Mouse (Mus musculus): ENCODE measurements around the gene Ptms.

The Ptms gene

DNA sequence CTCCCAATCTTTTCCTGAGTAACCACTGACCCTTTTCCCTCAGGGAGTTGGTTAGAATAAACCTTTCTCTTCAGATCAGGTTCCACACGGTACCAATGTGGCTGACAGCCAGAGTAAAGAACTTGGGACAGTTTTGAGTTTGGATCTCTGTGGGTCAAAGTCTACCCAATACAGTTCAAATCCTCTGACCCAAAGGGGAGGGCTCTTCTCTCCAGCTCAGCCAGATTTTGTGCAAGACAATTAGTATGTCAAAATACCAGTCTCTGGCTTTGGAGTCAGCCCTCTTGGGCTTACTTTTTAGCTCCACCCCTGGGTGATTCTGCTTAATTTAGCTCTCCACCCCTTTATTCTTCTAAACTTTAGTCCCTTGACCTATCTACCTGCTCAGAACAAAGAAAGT is 10.3 kb upstream of the Ptms start:
- DNase-seq (ENCODE audit: low spot score) = no peak

DNA sequence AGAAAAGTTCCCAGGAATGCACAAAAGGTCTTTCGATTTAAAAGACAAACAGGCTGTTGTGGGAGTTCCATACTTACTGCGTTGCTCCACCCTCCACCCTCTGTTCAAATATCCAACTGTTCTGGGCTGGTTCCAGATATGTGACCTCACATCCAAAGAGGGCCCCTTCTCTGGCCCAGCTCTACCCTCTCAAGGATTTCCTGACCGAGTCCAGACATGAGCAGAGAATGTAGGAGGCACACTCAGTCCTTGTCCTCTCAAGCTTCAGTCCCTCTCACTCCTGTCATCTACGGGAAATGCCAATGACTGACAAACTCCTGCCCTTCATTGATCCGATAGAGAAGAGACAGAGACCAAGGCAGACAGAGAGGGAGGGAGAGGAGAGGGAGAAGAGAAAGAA is 6.0 kb upstream of the Ptms start:
- no peak for DNase-seq (ENCODE audit: low spot score)

DNA sequence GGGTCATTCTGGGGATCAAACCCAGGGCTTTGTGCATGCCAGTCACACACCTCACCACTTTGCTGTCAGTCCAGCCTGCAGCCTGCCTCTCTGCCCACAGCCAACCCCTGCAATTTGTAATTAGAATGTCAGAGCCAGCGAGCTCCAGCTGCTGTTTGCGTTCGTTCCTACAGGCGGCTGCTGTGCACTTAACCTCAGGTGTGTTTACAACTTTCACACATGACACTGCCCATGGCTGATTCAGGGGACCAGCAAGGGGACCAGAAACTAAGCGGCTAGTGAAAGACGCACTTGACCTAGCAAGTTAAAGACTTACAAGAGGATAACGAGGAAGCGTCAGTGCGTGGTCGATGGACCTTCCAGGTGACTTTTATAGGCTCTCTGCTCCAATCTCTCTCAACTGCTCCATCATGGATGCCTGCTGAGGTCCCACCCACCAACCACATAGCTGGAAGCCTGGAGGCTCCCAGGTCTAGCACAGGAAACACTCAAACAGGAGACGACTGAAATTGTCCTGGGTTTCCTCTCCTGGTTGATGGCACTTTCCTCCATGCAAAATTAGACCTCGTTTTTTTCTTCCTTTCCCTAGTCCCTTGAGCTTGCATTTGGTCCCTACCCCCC is 5.4 kb upstream of the Ptms start:
- DNase-seq (ENCODE audit: low spot score) = no peak

DNA sequence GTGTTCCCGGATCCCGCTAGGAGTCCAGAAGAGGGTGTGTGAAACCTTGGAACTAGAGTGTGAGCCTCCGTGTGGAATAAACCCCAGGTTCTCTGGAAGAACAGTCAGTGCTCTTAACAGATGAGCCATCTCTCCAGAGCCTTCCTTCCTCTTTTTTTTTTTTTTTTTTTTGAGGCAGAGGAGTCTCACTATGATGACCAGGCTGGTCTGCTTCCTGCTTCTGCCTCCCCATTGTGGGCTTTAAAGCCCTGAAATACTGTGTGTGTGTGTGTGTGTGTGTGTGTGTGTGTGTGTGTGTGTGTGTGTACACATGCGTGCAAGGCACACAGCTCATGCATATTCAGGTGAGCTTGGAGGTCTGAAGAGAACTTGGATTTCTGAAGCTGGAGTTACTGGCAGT is 1.6 kb upstream of the Ptms start:
- no peak for DNase-seq (ENCODE audit: low spot score)

DNA sequence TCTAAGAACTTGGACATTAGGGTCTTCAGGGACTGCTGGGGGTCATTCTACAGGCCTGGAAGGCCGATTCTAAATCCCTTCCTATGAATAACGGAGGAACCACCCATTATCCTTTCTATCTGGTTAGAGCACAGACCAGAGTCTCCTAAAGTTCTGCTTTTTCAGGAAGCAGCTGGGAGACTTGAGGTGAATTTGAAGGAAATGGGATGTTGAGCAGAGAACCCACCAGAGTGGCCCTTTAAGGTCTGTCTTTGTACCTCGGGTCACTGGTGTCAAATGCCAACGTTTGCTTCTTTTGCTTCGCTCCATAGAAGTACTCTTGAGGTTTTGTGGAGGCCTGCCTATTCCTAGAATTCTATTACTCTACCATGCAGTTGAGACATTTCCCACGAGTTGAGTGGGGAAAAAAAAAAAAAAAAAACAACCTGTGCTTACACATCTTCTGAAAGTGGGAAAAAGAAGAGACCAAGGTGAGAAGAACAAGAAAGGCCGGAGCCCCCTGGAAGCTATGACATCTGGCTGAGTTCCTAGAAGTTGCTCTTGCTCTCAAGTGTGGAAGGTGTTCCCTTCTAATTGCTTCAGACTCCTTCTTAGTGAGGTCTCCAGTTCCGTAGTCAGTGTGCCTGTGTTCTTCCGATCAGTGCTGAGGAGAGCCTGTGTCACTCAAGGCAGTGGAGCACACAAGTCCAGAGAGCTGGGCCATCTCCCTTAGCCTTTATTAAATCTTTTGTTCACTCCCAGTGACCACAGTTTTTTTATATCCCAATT is 599 bp upstream of the Ptms start:
- DNase-seq (ENCODE audit: low spot score) = no peak

DNA sequence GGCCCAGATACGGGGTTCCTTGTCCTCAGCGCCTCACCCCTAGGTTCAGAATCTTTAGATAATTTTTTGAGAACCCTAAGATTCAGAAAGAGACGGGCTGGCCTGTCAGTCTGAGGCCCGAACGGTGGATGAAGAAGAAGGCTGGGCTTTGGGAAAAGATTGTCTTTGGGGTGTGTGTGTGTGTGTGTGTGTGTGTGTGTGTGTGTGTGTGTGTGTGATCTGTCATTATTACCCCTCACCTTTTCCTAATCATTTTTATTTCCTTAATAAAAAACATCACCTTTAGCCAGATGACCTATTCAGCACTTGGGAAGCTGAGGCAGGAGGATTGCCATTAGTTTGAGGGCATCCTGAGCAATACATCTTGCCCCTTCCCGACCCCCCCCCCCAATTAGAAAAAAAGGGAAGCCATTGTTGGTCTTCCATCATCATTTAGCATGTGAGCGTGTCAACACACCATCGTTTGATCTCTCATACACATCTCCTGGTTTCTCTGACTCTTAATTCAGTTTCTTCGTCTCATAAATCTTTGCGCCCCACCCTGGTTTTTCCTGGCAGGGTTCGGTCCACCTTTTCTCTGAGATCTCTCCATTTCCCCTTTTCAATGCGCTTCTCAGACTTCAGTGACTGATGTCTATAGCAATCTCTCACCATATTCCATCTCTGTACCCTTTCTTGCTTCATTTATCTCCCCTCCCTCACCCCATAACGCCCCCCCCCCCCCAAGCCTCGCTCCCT is 844 bp downstream of the Ptms start:
- no peak for DNase-seq (ENCODE audit: low spot score)

DNA sequence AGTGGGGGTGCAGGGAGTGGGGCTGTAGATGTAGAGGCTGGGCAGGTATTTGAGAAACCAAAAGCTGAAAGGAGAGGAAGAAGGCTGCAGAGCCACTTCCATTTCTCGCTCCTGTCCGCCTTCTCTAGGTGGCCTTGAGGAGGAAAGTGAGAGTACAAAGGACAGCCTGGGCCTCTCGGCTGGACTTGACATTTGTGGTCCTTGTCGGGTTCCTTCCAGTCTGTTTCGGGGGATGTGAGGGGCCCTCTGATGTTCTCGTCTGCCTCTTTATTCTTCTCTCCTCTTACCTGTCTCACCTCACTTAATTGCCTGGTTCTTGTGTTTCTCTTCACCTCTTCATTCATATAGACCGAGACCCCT is 1.6 kb downstream of the Ptms start:
- no peak for DNase-seq (ENCODE audit: low spot score)

DNA sequence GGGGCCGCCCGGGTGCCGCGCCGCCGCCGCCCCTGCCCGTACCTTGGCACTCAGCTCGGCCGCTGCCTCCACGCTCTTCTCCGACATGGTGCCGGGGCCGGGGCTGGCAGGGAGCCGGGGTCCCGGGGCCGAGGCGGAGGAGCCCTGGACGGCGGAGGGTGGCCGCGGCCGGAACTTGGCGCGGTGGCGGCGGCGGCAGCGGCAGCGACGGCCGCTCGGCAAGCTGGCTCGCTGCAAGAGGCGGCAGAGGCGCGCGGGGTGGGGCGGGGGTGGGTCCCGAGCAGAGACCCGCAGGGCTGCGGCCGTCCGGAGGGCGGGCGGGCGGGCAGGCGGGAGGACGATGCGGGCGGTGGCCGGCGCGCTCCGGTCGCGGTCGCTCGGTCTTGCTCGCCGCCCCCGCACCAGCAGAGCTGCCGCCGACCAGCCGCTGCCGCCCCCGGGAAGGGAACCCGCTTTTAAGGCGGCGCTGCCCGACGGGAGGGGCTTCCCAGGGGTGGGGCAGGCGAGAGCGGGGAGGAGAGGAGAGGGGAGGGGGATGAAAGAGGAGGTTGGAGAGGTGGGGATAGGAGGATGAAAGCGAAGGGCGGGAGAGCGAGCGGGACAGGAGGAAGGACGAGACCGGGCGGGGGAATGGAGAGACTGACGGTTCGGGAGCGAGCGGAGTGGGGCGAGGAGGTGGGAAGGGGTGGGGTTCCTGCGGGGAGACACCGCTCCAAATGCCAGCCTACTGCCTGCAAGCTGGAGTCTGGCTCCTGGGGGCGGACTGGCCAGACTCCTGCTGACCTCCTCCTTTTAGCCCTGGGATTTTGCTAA is 2.2 kb downstream of the Ptms start:
- DNase-seq (ENCODE audit: low spot score) = peak; percentile 98

DNA sequence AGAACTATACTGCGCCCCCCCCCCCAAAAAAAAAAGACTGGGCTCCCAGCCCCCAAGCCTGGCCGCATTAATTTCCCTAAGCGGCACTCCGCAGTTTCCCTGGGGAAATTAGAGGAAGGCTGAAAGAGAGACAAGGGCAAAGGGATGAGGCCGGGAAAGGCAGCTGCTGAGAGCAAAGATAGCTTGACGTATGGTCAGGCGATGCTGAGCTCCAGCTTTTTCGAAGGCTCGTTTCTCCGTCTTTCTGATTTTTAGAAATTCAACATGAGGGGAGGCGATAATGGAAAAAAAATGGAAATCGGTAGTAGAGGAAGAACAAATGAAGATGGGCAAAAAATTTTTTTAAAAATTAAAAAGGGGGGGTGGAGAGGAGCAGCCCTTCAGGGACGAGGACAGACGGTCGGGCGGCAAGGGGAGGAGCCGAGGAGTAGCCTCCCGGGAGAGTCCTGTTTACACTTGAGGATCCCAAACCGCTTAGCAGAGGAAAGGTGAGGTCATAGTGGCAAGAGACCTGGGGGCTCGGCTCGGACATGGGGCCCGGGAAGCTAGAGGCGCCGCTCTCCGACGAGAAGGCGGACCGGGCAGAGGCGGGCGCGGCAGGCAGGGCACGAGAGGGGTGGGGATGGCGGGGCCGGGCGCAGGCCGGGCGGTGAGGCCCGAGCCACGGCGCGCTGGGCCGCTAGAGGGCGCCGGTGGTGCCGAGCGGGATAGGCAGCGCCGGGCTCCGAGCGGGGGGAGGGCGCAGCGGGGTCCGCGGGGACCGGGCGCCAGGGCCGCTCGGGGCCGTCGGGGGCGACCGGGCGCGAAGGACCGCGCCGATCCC is 3.0 kb downstream of the Ptms start:
- DNase-seq (ENCODE audit: low spot score) = peak; percentile 87

DNA sequence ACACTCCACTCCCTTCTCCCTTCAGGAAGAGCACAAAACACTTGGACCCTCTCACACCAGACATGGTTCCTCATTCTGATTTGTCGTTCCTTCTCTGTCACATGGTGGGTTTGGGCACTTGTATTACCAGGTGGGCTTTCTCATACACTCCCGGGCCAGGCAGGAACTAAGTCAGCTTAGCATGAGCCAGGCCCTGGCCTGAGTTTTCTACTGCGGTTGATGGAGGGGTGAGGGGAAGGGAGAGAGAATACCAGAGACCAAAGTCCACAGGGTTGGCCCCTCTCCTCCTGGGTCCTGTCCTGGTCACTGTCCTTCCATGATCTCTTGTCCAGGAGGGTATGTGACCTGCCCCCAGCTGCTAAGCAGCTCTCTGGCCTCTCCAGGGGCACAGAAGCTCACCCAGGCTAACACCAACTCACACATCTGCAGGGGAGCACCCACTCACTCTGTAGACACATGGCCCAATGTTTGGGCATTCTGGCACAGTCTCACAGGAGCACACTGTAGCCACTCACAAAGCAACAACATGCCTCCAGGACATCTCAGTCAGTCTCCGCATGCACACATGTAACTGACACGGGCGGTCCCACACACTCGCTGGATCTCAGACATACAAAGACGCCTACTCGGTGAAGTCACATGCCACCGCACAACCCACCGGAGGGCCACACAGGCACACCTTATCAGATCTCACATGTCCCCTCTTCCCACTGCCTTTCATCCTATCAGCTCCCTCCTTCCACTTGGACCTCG is 3.8 kb downstream of the Ptms start:
- peak; percentile 77 for DNase-seq (ENCODE audit: low spot score)

DNA sequence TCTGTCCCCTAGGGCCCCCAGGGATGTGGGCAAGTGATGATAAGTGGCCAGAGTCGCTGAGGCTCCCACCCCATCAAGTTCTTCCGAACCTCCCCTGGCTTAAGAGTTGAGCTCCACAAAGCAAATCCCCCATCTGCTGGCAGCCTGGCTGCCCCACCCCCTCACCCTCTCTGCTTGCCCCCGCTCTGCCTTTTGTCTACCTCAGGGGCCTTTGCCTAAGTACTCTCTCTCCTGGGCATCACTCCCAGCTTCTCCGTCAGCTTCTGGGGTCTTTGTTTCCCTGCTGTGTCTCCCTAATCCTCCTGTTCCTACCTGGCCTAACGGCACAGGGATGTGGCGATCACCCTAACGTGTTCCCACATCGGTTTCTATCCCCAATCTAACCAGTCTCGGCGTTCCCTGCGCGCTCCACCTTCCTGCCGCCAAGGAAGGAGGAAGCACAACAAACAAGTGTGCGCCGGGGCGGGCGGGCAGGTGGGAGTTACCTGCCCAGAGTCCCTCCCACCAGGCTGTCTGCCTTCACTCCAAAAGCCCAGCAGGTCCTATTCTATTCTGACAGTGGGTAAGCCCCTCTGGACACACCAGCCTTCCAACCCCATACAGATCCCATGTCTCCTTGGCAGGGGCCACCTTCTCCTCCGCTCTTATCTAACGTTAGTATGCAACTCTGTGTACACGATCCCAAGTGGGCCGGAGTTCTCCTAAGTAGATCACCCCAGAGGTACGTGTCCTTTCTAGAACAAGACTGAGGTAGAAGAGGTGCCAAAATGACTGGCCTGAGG is 4.6 kb downstream of the Ptms start:
- peak; percentile 73 for DNase-seq (ENCODE audit: low spot score)

DNA sequence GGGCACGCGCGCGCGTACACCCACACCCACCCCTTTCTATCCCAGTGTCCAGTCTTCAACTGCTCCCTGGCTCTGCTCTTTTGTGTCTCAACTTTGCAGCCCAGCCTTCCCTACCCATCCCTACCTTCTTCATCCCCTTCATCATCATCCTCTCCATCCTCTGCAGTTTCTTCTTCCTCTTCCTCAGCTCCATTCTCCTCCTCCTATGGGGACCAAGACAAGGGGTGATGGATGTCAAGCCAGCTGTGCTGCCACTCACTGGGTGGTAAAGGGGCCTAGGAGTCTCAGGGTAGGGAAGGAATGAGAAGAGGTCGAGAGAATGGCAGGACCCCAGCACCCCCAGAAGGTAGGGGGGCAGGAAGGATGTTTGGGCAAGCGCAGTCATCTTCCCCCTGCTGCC is 5.4 kb downstream of the Ptms start:
- DNase-seq (ENCODE audit: low spot score) = no peak

DNA sequence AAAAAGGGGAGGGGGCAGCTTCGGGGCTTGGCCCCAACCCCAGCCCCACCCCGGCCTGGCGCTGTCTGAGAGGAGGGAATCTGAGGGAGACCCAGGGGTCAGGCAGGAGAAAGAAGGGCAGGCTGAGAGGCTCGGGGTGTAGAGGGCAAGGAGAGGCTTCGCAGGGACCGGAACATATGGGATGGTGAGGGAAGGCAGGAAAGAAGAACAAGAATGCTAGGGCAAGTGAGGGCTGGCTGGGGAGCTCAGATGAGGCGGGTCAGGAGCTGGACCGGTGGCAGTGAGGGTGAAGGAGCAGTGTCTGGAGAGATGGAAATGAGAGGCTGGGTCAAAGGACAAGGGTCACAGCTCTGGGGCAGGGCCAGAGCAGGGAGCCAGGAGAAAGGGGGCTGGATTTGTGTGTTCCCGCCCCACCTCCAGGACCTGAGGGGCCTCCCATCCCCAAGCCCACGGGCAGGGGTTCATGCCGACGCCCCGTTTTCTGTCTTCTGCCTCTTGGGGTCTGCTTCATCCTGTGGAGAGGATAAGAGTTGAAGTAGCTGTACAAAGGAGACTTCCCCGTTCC is 6.1 kb downstream of the Ptms start:
- peak; percentile 83 for DNase-seq (ENCODE audit: low spot score)

DNA sequence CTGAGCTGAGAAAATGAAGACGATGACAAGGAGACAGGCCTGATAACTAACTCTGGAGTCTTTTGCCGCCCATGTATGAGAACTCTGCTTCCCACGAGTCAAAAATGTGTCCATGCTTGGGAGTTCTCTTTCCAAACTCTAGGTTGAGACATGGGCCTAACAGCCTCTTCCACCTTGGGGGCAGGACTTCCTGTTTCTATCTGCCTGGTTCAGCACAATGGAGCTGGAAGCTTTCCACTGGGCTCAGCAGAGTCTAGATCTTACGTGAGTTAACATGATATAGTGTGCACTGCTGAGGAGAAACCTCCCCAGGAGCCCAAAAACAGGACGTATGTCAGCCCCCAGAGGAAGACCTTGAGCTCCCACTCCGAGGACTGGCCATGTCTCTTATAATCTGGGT is 6.7 kb downstream of the Ptms start:
- DNase-seq (ENCODE audit: low spot score) = no peak

DNA sequence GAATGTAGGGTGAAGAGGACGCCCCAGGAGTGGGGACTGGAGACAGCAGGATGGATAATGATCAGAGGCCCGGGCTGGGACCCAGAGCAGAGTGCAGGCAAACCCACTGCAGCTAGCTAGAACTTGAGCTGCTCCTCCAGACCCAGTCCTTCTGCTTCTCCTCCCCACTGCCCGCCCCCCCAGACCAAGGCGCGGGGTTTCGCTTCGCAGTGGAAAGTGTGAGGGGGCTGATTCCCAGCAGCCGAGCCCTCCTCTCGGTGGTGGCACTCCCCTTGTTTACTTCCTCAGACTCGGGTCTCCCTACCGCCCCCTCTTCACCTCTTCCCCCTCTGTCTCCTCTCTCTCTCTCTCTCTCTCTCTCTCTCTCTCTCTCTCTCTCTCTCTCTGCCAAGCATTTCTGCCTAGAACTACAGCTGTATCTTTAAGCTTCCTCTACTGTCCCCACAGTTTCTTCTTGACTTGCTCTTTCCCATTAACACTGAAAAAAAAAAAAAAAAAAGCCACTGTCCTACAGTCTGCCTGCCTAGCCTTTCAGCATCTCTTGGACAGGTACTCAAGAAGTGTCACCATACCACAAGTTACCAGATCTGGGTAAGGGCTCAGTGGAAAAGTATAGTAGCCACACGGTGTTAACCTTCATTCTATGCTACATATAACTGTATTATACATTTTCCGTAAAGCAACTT is 8.2 kb downstream of the Ptms start, which contains the start of gene Lag3:
TSS of gene Lag3 (minus strand) at position 173 of the 686 bp plus-strand sequence.
- no peak for DNase-seq (ENCODE audit: low spot score)

DNA sequence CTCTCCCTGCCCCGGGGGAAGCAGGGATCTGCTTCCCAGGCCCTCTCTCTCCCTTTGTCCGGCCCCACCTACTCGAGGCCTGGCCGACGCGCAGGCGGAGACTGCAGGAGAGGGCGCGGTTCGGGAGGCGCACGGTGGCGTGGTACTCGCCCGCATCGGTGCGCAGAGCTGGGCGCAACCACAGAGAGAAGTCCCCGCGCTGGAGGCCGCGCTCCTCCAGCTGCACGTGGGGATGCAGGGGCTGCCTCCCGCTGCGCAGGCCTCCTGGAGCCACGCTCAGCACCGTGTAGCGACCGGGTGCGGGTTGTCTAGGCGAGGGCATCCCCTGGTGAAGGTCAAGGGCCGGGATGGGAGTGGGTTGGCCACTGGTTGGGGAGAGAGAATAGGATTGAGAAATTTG is 9.9 kb downstream of the Ptms start:
- DNase-seq (ENCODE audit: low spot score) = no peak

DNA sequence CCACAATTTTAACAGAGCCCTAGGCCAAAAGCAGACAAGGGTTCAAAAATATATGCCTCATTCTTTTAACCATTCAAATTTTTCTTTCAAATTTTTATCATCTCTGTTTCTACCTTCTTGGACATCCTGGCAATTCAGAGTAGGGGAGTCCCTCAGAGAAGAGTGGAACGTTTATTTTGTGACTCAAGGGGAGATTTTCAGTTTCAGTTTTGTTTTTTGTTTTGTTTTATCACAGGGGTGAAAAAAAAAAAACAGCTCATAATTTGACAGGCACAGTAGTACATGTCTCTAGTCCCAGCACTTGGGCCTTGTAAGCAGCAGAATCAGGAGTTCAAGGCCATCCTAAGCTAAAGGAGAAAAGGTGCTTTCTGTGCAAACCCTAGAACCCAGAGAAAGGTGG is 12.1 kb downstream of the Ptms start:
- DNase-seq (ENCODE audit: low spot score) = no peak

DNA sequence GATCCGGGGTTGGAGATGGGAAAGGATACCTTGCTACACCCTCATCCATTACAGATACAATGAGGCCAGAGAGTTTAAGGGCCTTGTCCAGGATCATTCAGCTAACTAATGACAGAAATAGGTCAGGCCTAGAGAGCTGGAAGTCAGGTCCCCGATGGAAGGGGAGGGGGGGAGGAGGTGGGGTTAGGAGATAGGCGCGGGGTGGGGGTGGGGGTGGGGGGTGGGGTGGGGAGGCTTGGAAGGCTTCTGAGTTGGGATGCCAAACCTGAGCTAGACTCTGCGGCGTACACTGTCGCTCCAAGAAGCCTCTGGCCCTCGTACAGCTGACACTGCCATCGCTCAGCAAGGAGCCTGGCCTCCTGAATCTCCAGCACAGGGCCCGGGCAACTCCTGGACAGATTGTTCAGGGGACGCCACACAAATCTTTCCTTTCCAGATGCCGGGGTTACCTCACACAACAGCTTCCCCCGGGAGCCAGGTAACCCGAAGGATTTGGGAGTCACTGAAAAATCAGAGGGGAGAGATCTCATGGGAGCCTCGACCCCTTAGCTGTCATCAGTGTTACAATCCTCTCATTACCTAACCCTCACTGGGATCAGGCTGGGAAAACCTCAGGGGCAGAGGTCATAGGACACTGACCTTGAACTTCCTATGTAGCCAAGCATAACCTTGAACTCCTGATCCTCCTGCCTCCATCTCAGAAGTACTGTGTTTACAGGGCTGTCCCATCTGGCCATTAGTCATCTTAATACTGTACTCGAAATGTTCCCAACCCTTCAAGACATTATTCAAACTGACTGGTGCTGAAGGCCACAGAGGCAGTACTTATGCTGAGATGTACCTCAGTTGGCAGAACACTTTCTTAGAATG is 14.7 kb downstream of the Ptms start:
- no peak for DNase-seq (ENCODE audit: low spot score)
